Mouse (Mus musculus) heart, adult 11 months (tissue): ENCODE measurements at regions not wholly inside any gene's neighbourhood (a gene's known extent, or its start where the extent isn't known, plus 50 kb on each side); places are given as distances from the start of the nearest gene placed in this dataset.

ENCODE experiments used
- DNase-seq: peaks from one replicate; pipeline ENCODE4 v3.0.0; 2022

GRCm38 (mm10) chr19:25729103-25729502 lies 56.9 kb downstream of the Dmrt2 start:
- DNase-seq = no peak

- no peak for DNase-seq
These were observed 57.4 kb downstream of the Dmrt2 start for GRCm38 (mm10) chr19:25729633-25730032.

DNA sequence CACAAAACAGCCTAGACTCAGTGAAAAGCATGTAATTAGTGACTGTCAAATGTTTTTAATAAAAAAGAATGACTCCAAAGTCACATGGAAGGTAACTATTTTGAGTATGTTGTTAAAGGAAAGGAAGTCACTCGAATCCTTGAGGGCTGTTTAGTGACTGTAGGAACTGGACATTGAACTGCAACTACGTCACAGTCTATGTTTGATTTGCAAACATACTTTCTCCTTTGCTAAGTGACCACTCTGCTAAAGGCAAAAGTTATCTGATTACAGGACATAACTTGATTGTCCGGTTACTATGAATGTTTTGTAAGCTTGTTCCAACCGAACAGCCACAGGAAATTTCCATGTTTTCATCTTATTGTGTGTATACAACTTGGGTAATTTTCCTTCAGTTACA lies 106.2 kb downstream of the Dmrt2 start:
- DNase-seq = no peak

DNA sequence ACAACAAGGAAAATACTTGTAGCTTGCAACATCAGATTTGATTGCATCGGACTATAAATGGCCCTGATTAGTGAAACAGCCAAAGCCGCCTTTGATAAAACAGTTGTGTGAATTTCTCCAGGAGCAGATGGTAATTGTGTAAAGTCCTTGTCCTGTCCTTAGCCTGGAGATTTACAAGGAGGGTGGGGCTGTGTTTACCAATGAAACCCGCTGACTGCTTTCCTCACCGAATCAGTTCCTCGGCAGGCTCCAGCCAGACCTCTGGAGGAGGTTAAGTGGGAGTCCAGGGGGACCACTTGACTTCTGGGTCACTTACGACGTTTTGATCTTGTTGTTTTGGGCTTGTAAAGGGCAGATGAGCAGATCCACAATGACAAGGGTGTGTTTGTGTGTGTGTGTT lies 107.1 kb downstream of the Dmrt2 start:
- peak; percentile 22 for DNase-seq

GRCm38 (mm10) chr19:25781314-25781713 lies 109.1 kb downstream of the Dmrt2 start:
- DNase-seq = peak; percentile 70

GRCm38 (mm10) chr19:25802692-25803091 lies 130.5 kb downstream of the Dmrt2 start:
- DNase-seq = peak; percentile 69

GRCm38 (mm10) chr19:25805351-25805750 lies 133.1 kb downstream of the Dmrt2 start:
- DNase-seq = peak; percentile 48

DNA sequence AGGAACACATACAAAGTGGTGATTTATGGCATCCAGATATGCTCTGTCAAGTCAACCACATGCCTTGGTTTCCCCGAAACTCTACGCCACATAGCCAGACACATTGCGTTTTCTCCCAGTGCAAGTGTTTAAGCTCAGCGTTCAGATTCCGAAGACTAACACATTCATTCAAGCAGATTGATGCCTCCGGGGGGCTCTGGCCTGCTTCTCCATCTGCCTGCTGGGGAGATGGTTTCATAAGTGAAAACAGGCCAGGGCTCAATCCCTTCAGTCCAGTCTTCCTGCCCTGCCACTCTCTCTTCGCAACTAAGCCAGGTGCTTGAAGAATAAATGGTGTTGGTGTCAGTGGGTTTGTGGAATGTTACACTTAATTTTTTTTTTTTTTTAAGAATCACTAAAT lies 141.4 kb downstream of the Dmrt2 start:
- peak; percentile 59 for DNase-seq

GRCm38 (mm10) chr19:25845158-25845557 lies 172.9 kb downstream of the Dmrt2 start:
- no peak for DNase-seq

- DNase-seq = no peak
These were observed 184.1 kb downstream of the Dmrt2 start for GRCm38 (mm10) chr19:25856344-25856743.

GRCm38 (mm10) chr19:25863312-25863711 lies 191.1 kb downstream of the Dmrt2 start:
- no peak for DNase-seq

- no peak for DNase-seq
These were observed 234.5 kb downstream of the Dmrt2 start for GRCm38 (mm10) chr19:25906721-25907120.

DNA sequence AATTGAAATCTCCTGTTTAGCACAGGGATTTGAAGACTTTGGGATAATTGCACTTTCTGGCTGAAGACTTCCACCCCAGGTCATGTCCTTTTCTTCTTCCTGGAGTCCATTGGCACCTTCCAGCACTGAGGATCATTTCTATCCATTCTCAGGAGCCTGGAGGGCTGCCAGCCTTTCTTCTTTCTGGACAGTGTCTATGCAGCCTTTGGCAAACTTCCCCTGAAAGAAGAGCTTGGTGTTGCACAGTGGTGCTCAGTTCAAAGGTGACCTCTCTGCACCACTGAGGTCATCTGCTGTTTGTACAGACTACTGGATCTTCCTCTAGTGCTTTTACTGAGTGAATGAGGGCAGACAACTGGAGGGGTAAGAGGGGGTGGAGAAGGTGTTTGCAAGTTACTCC lies 249.8 kb downstream of the Dmrt2 start:
- DNase-seq = no peak

DNA sequence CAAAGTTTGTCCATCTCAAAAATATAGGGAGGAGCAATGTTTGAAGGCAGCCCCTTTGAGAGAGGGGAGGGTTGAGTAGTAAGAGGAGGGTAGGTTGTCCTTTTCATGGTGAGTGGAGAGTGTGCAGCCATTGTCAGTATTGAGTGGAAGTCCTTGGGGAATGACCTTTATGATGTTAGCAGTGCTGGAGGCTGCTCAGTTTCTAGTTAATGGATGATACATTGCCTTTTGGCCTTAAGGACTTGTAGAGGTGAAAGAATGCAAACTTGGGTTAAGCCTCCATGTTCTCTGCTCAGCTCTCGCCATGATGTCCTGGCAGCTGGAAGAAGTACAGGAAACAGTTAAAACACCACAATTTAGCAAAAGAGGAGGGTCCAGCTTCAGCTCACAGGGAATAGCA lies 250.6 kb downstream of the Dmrt2 start:
- DNase-seq = no peak

DNA sequence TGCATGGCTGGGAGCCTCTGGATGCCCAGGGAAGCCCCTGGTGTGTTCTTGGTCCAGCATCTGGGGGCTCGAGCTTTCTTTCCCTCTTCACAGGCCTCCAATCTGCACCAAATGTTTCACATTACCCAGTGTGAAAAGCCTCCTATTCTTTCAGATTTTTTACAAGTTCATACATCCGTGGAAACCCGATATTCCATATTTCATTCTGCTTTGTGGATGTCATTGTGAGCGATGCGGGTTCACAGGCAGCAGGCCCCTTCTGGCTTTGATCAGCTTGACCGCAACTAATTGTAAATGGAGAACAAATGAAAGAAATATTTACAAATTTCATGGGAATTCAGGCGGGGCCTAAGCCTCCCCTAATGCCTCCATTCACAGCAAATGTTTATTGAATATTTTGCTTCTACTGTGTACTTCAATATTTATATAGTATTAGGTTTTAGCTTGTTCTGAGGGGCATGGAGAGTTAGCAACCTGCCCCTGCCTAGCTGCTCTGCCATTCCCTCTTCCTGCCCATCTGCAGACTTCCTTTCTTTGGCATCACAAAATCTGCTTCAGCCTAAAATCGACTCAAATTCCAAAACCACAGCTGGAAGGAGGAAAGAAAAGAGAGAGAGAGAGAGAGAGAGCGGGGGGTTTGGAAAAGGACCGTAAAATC lies 251.6 kb downstream of the Dmrt2 start:
- DNase-seq = no peak

GRCm38 (mm10) chr19:25924385-25924769 lies 252.2 kb downstream of the Dmrt2 start:
- peak; percentile 90 for DNase-seq

GRCm38 (mm10) chr19:25927220-25927619 lies 255.0 kb downstream of the Dmrt2 start:
- no peak for DNase-seq

DNA sequence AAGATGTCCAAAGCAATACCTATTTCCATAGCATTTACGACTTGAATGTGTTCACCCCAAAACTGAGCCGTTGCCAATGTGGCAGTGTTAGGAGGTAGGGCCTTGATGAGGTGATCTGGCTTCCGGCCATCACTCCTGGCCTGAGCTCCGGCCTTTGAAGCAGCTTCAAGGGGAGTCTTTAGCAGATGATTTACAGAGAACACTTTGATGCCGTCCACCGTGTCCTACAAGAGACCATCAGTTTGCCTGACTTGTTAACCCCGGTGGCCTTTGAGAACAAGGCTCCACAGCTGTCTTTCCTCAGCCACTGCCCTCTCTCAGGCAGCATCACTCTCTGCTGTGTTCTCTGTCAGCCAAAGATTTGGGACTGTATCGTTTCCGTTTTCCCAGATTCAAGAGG lies 265.1 kb downstream of the Dmrt2 start:
- peak; percentile 69 for DNase-seq

- DNase-seq = no peak
These were observed 299.0 kb downstream of the Dmrt2 start for GRCm38 (mm10) chr19:25971210-25971609.

DNA sequence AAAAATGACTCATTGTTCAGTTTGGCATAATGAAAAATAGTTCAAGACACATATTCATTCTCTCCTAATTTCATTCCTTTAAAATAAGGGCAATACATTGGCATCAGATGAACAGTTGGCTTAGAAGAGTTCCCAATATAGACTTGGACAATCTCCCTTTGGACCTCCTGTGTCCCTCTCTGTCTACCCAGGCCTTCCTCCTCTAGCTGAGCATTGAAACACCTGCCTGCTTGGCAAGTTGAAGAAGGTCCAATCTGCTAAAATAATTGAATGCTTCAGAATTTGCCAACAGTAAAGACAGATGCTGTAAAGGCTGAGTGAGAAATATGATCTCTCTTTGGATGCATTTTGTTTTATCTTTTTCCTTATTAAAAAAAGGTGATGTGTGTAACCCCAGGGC lies 303.0 kb downstream of the Dmrt2 start:
- DNase-seq = no peak

DNA sequence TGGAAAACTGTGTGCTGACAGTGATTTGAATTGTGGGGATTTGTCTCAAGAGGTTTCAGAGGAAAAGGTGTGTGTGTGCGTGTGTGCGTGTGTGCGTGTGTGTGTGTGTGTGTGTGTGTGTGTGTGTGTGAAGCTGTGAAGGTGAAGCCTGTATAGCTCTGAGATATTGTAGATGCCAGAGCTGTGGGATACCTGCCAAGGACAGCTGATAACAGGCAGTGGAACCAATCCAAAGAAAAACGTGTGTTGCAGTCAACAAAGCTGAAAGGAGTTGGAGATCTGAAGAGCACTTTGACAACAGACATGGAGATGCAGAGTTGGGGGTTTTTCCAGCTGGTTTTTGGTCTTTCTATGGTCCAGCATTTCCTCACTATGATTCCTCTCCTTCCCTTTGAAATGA lies 308.1 kb downstream of the Dmrt2 start:
- DNase-seq = no peak

DNA sequence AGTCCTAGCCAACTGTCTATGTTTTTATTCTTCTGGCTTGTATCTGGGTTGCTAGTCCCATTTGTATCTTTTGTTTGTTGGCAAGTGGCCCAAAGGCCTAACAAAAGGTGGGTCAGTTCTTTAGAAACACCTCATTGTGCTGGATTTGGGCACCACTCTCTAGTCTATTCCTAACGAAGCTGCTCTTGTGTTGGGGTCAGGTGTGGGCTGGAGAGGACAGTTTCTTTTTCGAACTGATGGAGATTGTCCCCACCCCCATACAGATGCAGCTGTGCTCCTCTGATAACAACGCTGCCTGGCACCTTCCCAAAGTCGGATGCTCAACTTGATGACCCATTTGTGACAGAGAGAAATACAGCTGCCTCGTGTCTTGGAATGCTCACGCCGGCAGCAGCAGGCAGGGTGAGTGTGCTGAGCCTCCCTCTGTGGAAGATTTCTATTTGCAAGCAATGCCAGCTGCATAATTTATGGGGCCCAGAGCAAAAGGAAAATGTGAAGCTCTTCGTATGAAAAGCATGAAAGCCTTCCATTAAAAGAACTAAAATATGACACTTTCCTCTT lies 342.5 kb downstream of the Dmrt2 start:
- no peak for DNase-seq

- DNase-seq = no peak
These were observed 348.9 kb downstream of the Dmrt2 start for GRCm38 (mm10) chr19:26021141-26021540.

DNA sequence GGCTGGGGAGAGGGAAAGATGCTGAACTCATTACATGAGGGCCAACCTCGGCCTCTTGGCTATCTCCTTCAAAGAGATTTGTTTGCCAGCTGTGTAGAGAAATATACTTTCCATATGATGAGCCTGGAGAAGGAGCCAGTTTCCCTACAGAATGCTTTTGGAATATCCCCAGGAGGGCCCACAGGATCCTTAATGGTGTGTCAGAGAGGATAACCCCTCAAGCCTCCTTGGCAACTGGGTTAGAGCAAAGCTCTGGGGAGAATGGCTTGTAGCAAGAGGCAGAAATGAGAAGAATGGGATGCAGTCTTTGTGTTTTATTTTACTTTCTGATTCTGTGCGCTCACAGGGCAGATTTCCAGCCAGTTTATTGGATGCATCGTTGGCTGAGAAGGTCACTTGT lies 353.9 kb downstream of the Dmrt2 start:
- DNase-seq = no peak

DNA sequence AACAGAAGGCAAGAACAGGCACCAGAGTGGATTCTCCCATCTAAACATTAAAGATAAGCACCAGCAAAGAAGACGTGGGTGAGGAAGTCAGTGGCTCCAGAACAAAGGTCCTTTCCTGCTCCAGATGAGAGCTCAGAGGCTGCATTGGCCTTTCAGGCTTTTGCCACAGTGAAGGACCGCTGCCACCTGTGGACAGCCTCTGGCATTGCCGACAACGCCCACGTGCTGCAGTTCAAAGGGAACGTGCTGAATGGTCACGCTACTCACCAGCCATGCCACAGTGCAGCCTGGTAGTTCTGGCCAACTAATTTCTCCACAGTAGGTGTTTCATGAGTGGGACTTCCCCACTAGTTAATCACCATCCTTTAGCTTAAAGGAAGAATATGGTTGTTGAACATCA lies 365.1 kb downstream of the Dmrt2 start:
- no peak for DNase-seq
